Mouse (Mus musculus) neural tube, embryonic 14.5 days (tissue): ENCODE measurements around the gene Fbxl12. TPM values are rescaled to one million over a fixed set of nuclear protein-coding genes. Genes with fewer than 3 reads are reported as not detected.

ENCODE experiments used
- ATAC-seq: fragments of 200-750 bp; cut with Nextera tagmentation; 2 replicates; pipeline ENCODE4 v1.8.0; 2017; ENCODE audit warnings: low read depth, mild to moderate bottlenecking, moderate TSS enrichment, moderate library complexity
- H3K27ac ChIP-seq: fragments of 300-500 bp; sonication (generic); 2 replicates; pipeline ENCODE4 v1.5.1; 2014; ENCODE audit warnings: low read depth, mild to moderate bottlenecking, control low read depth, low read length, moderate library complexity, mixed read lengths
- H3K27me3 ChIP-seq: fragments of 300-500 bp; sonication (generic); 2 replicates; pipeline ENCODE4 v1.6.1; 2014; ENCODE audit warnings: low read length; ENCODE audit not compliant: control insufficient read depth, insufficient read depth
- H3K36me3 ChIP-seq: fragments of 300-500 bp; sonication (generic); 2 replicates; pipeline ENCODE4 v1.6.1; 2014; ENCODE audit warnings: low read length, mixed read lengths; ENCODE audit not compliant: control insufficient read depth, insufficient read depth
- H3K4me1 ChIP-seq: fragments of 300-500 bp; sonication (generic); 2 replicates; pipeline ENCODE4 v1.6.1; 2014; ENCODE audit warnings: low read length; ENCODE audit not compliant: control insufficient read depth, insufficient read depth
- H3K4me2 ChIP-seq: fragments of 300-500 bp; sonication (generic); 2 replicates; pipeline ENCODE4 v1.6.1; 2014; ENCODE audit warnings: mild to moderate bottlenecking, low read depth, low read length, control low read depth
- H3K4me3 ChIP-seq: fragments of 300-500 bp; sonication (generic); 2 replicates; pipeline ENCODE4 v1.5.1; 2014; ENCODE audit warnings: low read depth, low read length, control low read depth, mixed read lengths
- H3K9ac ChIP-seq: fragments of 300-500 bp; sonication (generic); replicated peaks from 2 replicates; pipeline ENCODE4 v1.6.1; 2014; ENCODE audit warnings: low read depth, mild to moderate bottlenecking, control low read depth, low read length, mixed read lengths
- H3K9me3 ChIP-seq: fragments of 300-500 bp; sonication (generic); 2 replicates; pipeline ENCODE4 v1.6.1; 2016; ENCODE audit warnings: low read length; ENCODE audit not compliant: control insufficient read depth
- WGBS: fragments of 180-500 bp; shearing (Covaris S2); extraction: QIAGEN DNeasy Blood & Tissue Kit; methylation state at CpG from one replicate; pipeline ENCODE4 v1.1.7; 2014; 5-methylcytosine and 5-hydroxymethylcytosine counted together
- polyA plus RNA-seq: library from polyadenylated mRNA; unstranded; fragments of >200 nt; fragmentation: Nextera tagmentation; extraction: Ambion mirVana; gene quantifications from 2 replicates; pipeline ENCODE4 v1.2.1, GENCODE M21; 2014

The Fbxl12 gene
- polyA plus RNA-seq, 1 experiment from 2014 or later: 9.6 TPM

- H3K4me2 ChIP-seq: no peak overlapping the region
- H3K9ac ChIP-seq: 0 out of 2 replicates have a peak overlapping the region, but pooled peaks have one; percentile 21
- 0 out of 2 replicates have a peak, but pooled peaks cover 8% of the 10 kb centered on the region for H3K36me3 ChIP-seq
- 16% methylated on average over 8 of the region's 8 CpGs for WGBS
- no peak overlapping the region for H3K4me3 ChIP-seq
- H3K4me1 ChIP-seq: peaks cover 40% of the 10 kb centered on the region
- H3K27me3 ChIP-seq: no peaks in the 10 kb centered on the region
- peak; percentile 32 for ATAC-seq
- peak overlapping the region; percentile 87 for H3K27ac ChIP-seq
- H3K9me3 ChIP-seq: no peaks in the 10 kb centered on the region
These were observed 18.3 kb upstream of the Fbxl12 start for GRCm38 (mm10) chr9:20662874-20663273.

DNA sequence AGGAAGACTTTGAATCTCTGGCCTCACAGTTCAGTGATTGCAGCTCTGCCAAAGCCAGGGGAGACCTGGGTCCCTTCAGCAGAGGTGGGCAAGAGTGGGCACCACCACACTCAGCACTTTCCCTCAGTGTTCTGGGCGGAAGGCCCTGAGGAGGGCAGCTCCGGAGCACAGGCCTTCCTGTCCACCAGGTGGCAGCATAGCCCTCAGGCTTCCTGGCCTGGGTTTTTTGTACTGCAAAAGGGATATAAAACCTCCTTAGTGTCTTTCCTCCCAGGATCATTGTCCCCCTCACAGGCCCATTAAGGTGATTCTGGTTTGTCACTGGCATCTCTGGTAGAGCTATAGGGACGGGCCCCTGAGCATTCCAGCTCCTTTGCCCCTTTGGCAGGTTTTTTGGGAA is 17.8 kb upstream of the Fbxl12 start:
- H3K9me3 ChIP-seq: no peaks in the 10 kb centered on the region
- 0 out of 2 replicates have a peak overlapping the region, but pooled peaks have one; percentile 21 for H3K9ac ChIP-seq
- H3K4me1 ChIP-seq: peaks cover 40% of the 10 kb centered on the region
- H3K27ac ChIP-seq: peak overlapping the region; percentile 87
- peaks cover 11% of the 10 kb centered on the region; the same call in 1 of the 2 replicates for H3K36me3 ChIP-seq
- H3K27me3 ChIP-seq: no peaks in the 10 kb centered on the region
- H3K4me2 ChIP-seq: no peak overlapping the region
- 47% methylated on average over 3 of the region's 3 CpGs for WGBS
- peak; percentile 19; the same call in 1 of the 2 replicates for ATAC-seq
- no peak overlapping the region for H3K4me3 ChIP-seq

GRCm38 (mm10) chr9:20657546-20657945 is 13.0 kb upstream of the Fbxl12 start:
- Histone ChIP-seq H3K36me3 (peaks cover 27% of the 10 kb centered on the region; the same call in 1 of the 2 replicates), H3K9me3 (no peaks in the 10 kb centered on the region), H3K4me1 (peaks cover 17% of the 10 kb centered on the region), H3K27ac (no peak overlapping the region), H3K4me3 (no peak overlapping the region), H3K4me2 (no peak overlapping the region), H3K27me3 (no peaks in the 10 kb centered on the region), H3K9ac (no peak overlapping the region)
- WGBS: 83% methylated on average over 3 of the region's 3 CpGs
- no peak for ATAC-seq

GRCm38 (mm10) chr9:20653859-20654258 is 9.3 kb upstream of the Fbxl12 start:
- Histone ChIP-seq H3K4me2 (no peak overlapping the region), H3K4me1 (peaks cover 17% of the 10 kb centered on the region), H3K9me3 (no peaks in the 10 kb centered on the region), H3K9ac (no peak overlapping the region), H3K4me3 (no peak overlapping the region), H3K27ac (no peak overlapping the region), H3K36me3 (peaks cover 24% of the 10 kb centered on the region; the same call in 1 of the 2 replicates), H3K27me3 (no peaks in the 10 kb centered on the region)
- ATAC-seq: no peak
- WGBS: 90% methylated on average over 3 of the region's 3 CpGs

DNA sequence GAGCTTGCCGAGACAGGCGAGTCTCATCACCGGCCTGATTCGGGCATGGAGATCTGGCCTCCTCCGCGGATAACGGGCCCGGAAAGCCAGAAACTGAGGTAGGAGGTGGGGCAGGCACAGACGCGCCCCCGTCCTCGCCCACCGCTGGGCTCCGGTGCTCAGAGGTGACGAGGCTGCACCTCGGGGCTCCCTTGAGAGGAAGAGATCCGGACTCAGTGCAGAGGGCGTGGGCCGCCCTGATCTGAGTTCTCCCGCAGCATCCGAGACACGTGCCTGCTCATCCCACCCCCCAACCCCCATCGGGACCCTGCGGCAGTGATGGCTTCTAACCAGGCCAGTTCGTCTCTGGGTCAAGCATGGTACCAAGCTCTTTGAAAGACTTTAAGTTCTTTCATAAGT is 7.7 kb upstream of the Fbxl12 start:
- H3K9me3 ChIP-seq: no peaks in the 10 kb centered on the region
- H3K4me1 ChIP-seq: peaks cover 17% of the 10 kb centered on the region
- H3K9ac ChIP-seq: peak overlapping the region; percentile 78
- H3K4me3 ChIP-seq: peak overlapping the region; percentile 88
- H3K27me3 ChIP-seq: no peaks in the 10 kb centered on the region
- peak overlapping the region; percentile 28; the same call in 1 of the 2 replicates for H3K27ac ChIP-seq
- WGBS: 1% methylated on average over 21 of the region's 25 CpGs
- peaks cover 29% of the 10 kb centered on the region; the same call in 1 of the 2 replicates for H3K36me3 ChIP-seq
- peak overlapping the region; percentile 71 for H3K4me2 ChIP-seq
- ATAC-seq: peak; percentile 32

DNA sequence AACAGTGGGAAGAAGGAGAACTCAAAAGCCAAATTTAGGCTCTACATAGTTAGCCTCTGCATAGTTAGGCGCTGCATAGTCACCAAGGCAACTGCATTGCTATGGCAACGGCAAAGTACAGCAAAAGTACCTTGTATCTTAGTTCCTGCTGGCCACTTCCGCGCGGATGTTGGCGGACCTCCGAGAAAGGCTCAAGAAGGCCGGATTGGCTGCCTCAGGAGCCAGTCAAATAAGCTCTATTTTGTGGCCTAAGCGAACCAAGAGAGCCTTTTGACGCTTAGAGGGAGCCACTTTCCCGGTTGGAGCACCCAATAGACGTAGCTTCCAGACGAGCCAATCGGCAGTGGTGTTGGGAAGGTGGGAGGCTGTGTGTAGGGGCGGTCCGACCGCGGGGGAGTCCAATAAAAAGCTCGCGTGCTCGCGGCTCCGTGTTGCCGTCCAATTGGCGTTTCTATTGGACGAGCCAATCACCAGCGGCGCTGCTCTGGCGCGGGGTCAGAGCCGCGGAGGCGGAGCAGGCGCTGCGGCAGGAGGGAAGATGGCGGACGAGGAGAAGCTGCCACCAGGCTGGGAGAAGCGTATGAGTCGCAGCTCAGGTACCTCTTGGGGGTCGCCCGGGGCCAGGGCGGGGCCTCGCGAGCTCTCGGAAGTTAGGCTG is 7.2 kb upstream of the Fbxl12 start, which contains the start of gene Pin1:
Pin1 (plus strand) TSS at position 494 of the 658 bp plus-strand sequence.
- peaks cover 26% of the 10 kb centered on the region; the same call in 1 of the 2 replicates for H3K36me3 ChIP-seq
- peak within 1 kb of the TSS; percentile 71 for H3K4me2 ChIP-seq
- H3K27me3 ChIP-seq: no peaks in the 10 kb centered on the region
- peak within 1 kb of the TSS; percentile 78 for H3K9ac ChIP-seq
- whole genome bisulfite sequencing: under 1% methylated on average over 45 of the region's 45 CpGs
- peak within 1 kb of the TSS; percentile 88 for H3K4me3 ChIP-seq
- peak; percentile 99 for ATAC-seq
- peak within 1 kb of the TSS; percentile 72 for H3K27ac ChIP-seq
- peaks cover 17% of the 10 kb centered on the region for H3K4me1 ChIP-seq
- H3K9me3 ChIP-seq: no peaks in the 10 kb centered on the region

DNA sequence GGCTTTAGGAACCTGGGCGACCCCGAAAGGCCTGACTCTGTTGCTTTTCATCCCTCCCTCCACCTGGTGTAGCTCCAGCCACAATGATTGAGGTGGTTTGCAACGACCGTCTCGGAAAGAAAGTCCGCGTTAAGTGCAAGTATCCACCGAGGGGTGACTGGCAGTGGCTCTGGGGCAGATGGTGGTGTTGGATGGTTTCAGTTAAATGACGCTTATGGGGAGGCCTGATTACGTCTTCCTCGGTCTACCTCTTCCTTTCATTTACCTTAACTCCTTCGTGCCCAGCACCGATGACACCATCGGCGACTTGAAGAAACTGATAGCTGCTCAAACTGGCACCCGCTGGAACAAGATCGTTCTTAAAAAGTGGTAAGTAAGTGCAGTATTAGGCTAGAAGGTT is 554 bp upstream of the Fbxl12 start:
- 5% methylated on average over 17 of the region's 17 CpGs for WGBS
- ATAC-seq: no peak

GRCm38 (mm10) chr9:20643781-20644180 is 786 bp downstream of the Fbxl12 start:
- peaks cover 23% of the 10 kb centered on the region for H3K4me1 ChIP-seq
- peak overlapping the region; percentile 80 for H3K9ac ChIP-seq
- WGBS: 8% methylated on average over 13 of the region's 13 CpGs
- H3K36me3 ChIP-seq: peaks cover 16% of the 10 kb centered on the region; the same call in 1 of the 2 replicates
- H3K4me3 ChIP-seq: peak overlapping the region; percentile 69
- no peaks in the 10 kb centered on the region for H3K27me3 ChIP-seq
- H3K4me2 ChIP-seq: peak overlapping the region; percentile 68
- no peaks in the 10 kb centered on the region for H3K9me3 ChIP-seq
- peak overlapping the region; percentile 76; the same call in 1 of the 2 replicates for H3K27ac ChIP-seq
- ATAC-seq: no peak

More for the DNA sequence above, 554 bp upstream of the Fbxl12 start:
- H3K4me2 ChIP-seq: peak overlapping the region; percentile 68
- H3K4me1 ChIP-seq: peaks cover 23% of the 10 kb centered on the region
- H3K4me3 ChIP-seq: peak overlapping the region; percentile 69
- no peaks in the 10 kb centered on the region for H3K9me3 ChIP-seq
- no peaks in the 10 kb centered on the region for H3K27me3 ChIP-seq
- H3K9ac ChIP-seq: peak overlapping the region; percentile 80
- peak overlapping the region; percentile 76 for H3K27ac ChIP-seq
- H3K36me3 ChIP-seq: peaks cover 12% of the 10 kb centered on the region; the same call in 1 of the 2 replicates

DNA sequence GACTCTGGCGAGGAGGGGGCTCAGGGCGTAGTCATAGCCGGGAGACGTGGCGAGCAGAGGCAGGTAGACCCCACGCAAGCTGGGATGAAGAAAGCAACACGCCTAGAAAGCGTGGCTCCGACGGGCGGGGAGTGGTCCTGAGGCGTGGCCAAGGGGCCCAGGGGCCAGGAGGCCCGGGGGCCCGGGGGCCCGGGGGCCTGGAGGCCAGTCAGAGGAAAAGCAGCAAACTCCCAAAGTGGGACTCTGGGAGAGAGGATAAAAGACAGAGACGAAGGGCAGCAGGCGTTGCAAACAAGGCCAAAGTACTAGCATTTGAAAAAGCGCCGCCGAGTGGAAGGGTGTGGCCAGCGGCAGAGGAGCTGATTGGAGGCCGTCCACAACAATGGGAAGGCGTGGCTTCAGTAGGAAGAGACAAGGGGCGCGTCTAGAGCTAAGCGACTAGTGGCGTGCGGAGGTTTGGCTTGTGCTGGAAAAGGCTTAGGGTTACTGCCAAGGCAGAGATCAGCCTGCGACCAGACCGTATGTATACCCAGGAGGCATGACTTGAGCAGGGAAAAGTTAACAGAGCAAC is 1.6 kb downstream of the Fbxl12 start:
- peak; percentile 87 for ATAC-seq
- Histone ChIP-seq H3K27me3 (no peaks in the 10 kb centered on the region), H3K4me3 (peak overlapping the region; percentile 69), H3K9me3 (no peaks in the 10 kb centered on the region), H3K9ac (peak overlapping the region; percentile 80), H3K36me3 (peaks cover 15% of the 10 kb centered on the region; the same call in 1 of the 2 replicates), H3K4me2 (peak overlapping the region; percentile 68), H3K4me1 (peaks cover 23% of the 10 kb centered on the region), H3K27ac (peak overlapping the region; percentile 80)
- under 1% methylated on average over 30 of the region's 30 CpGs for WGBS
